Mouse (Mus musculus) hindlimb bud, embryonic 11.5 days (tissue): ENCODE data around the gene Upk3b.
A peak's percentile ranks its signal among the peaks of the same experiment; 100 is the strongest.

Experiments
- DNase-seq: peaks from one replicate; pipeline ENCODE4 v3.0.0-alpha.2; 2012; ENCODE audit warnings: low read depth, low spot score; ENCODE audit errors: extremely low spot score

Gene Upk3b

DNA sequence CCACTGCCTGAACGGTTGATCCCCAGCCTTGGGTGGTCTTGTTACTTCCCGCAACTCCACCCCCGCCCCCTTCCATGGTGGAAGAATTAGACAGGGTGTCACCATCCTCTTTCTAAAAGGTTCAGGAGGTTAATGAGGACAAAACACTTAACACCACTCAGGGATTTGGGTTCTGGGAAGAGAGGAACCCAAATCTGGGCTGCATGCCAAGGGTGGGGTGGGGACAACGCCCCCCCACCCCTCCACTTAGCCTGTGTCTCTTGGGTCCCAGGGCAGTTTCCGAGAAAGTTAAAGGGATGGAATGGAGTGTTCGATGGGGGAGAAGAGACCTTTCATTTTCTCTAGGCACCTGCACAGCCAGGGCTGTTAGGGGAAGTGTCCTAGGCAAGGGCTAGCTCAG, 34.8 kb downstream of the Upk3b start:
- DNase-seq: no peak

DNA sequence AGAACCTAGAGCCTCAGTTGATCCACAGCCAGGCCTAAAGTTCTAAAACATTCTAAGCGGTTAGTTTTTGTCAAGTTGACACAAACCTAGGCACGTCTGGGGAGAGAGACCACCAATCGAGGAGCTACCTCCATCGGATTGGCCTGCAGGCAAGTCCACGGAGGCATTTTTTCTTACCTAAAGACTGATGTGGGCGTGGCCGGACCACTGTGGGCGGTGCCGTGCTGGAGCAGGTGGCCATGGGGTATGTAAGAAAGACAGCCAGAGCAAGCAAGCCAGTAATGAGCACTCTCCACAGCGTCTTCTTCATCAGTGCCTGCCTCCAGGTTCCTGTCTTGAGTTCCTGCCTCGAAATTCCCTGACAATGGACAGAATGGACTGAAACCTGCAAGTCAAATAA, 35.2 kb downstream of the Upk3b start:
- DNase-seq: no peak

GRCm38 (mm10) chr5:136075076-136075475, 36.8 kb downstream of the Upk3b start:
- no peak for DNase-seq

DNA sequence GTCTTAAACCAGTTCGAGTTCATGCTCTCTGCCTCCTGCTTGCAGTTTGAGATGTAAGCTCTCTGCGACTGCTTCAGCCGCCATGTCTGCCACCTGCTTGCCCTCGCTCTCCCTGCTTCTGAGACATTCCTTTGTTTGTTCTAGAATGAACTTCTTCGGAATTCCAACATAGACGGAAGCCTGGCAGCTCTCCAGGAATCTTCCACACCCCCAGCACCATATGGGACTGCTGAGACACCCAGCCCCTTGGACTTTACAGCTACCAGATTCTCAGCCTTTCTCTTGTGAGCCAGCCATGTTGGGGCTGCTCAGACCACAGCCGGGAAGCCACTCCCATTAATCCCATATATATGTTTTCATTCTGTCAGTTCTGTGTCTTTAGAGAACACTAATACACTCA, 38.0 kb downstream of the Upk3b start:
- no peak for DNase-seq

DNA sequence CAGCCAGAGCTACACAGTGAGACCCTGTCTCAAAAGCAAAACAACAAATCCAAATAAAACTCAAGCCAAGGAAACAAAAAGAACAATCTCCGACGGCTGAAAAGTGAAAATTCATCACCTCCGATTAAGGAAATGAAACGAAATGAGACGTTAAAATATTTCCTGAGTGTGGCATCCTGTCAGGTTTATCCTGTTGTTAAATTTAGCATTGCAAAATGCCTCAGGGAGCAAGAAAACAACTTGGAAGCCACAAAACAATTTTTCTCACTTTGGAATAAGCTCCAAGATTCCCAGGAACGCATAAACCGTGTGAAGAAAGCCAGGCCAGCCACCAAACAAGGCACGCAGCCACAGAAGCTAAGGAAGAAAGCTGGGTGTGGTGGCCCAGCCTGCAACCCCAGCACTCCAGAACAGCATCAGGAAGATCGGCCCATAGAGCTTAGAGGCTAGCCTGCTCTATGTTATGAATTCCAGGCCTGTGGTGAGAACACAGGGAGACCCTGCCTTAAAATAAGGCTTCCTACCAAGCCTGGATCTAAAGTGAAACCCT, 38.8 kb downstream of the Upk3b start:
- no peak for DNase-seq

- DNase-seq: no peak
Observed at GRCm38 (mm10) chr5:136078136-136078535, 39.8 kb downstream of the Upk3b start.

DNA sequence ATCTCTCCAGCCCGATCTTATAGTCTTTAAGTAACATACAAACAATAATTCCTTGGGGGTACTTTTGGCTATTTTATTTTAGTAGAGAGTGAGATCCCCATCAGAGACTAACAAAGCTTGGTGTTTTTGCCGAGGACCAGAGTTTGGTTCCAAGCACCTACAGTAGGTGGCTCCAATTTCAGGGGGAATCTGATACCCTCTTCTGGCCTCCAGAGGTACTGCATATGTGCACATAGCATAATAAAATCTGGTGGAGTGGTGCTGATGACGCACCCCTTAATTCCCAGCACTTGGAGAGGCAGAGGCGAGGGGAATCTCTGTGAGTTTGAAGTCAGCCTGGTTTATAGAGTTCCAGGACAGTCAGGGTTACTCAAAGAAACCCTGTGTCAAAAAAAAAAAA, 44.0 kb downstream of the Upk3b start:
- DNase-seq: no peak

DNA sequence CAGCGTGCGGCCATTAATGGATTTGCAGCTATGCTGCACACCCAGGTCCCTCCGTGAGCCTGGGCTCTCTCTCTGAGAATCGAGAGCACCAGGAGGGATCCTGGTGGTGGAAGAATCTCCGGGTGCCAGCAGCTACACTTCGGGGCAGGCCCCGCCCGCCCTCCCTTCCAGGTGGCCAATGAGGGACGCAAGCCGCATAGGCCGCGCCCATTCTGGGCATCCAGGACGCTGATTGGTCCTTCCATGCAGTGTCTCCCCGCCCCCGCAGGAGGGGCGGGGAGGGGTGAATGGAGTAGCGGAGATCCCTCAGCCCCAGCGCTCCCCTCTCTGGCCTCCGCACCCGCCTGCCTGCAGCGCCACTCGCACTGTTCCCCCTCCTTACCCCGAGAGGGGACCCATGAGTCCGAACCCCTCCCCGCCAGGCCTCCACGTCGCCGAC, 45.4 kb downstream of the Upk3b start, which contains the start of gene Rasa4:
TSS of gene Rasa4 (plus strand) at position 248 of the 439 bp plus-strand sequence.
- DNase-seq: peak; percentile 85

GRCm38 (mm10) chr5:136084144-136084881, 46.0 kb downstream of the Upk3b start:
- DNase-seq: no peak

GRCm38 (mm10) chr5:136084891-136085651, 46.8 kb downstream of the Upk3b start:
- DNase-seq: no peak

GRCm38 (mm10) chr5:136086290-136086689, 48.0 kb downstream of the Upk3b start:
- no peak for DNase-seq

DNA sequence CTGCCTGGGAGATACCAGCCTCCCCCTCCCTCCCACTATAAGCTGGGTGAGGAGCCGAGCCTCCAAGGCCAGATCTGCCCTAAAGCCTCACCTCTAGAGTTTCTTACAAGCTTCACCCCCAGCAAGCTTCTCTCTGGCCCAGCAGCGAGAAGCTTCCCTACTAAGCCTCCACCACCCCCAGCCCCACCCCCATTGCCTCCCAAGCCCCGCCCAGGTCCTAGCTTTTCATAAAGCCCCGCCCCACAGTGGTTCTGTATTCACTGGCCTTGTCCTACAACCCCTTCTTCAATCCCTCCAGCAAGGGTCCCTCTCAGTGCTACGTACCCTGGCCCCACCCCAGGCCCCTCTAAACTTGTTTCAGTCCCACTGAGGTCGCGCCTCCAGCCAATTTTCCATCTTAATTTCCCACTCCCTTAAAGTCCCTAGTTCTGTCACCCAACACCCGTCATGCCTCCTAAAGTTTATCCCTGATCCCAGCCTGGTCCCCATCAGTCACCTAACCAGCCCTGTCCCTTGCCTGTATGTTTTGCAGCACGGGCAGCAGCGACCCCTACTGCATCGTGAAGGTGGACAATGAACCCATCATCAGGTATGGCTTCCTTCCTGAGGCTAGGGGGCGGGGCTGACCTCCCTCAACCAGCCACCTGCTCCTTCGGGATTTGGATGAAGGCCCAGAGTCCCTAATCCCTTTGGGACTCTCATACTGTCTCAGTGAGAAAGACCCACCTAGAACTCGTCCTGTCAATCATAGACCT, 50.7 kb downstream of the Upk3b start:
- no peak for DNase-seq

DNA sequence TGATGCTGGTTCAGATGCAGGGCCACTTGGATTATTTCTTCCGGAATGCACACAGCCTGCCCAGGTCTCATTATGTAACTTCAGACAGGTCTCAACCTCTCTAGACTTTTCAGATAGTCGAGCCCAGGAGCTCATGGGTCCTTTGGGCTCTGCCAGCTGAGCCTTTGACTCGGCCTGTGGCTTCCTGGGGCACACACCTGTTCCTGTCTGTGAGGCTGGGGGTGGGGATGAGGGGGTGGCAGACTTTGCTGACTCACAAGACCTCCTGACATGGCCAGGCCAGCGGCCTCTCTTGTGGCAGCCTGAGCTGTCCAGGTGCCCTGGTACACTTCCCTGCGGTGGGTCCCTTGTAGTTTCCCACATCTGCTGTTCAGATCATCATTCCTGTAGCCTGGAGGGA, 53.6 kb downstream of the Upk3b start:
- DNase-seq: no peak

- DNase-seq: no peak
Observed at GRCm38 (mm10) chr5:136094249-136095010, 56.1 kb downstream of the Upk3b start.

- DNase-seq: no peak
Observed at GRCm38 (mm10) chr5:136095089-136095488, 56.8 kb downstream of the Upk3b start.
